ENCODE assay signal across 10 mouse cellular contexts in the genomic region with DNA sequence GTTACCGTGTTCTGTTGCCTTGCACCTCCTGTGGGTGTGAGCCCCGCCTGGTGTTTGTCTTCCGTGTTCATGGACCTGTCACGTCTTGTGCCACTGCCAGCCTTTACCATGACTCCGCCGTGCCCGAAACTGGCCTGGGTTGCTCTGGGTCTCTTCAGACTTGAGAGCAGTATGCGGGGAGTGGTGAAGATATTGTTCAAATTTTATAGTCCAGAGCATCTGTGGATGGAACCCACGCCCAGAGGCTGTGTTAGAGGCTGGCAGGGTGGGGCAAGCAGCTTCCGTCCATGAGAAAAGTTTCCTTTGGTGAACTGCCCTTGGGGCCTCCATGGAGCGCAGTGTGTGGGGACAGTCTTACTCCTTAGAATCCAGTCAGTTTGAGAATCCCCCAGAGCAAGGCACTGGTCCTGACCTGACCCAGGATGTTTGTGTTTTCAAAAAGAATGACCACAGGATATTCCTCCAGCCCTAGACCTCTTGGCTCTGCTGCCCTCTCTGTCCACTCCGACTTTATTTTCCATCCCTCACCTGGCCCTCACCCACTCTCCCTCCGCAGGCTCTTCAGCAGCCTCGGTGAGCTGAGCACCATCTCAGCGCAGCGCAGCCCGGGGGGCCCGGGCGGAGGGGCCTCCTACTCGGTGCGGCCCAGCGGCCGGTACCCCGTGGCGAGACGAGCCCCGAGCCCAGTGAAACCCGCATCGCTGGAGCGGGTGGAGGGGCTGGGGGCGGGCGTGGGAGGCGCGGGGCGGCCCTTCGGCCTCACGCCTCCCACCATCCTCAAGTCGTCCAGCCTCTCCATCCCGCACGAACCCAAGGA. TPM values are rescaled to one million over a fixed set of nuclear protein-coding genes. Genes with fewer than 3 reads are reported as not detected.
DNase-seq lines count a peak whose midpoint lies in the region; ATAC-seq and TF ChIP-seq lines count a peak whose summit lies in the region.
"Had no signal": no experiment of that assay in that cellular context is flagged by ENCODE, and none has a peak within 500 bp of the region (broad histone marks: within the 10 kb centered on the region; RNA-seq: fewer than 3 reads in every experiment).

No protein-coding gene starts in this region.

- H3K4me3 ChIP-seq in megakaryocyte, embryonic 14.5 days (replicated peaks) = peak overlapping the region; percentile 64
- peak overlapping the region; percentile 28 for H3K4me3 ChIP-seq in limb, embryonic 11.5 days (ENCODE audit: low read depth, low read length)
- peak overlapping the region; percentile 17; the same call in 1 of the 2 replicates for H3K4me3 ChIP-seq in stomach, postnatal 0 days (ENCODE audit: low read depth, low read length)

- DNase-seq in embryo, embryonic 10.5 days (ENCODE audit: low spot score) = peak; percentile 13
- DNase-seq in embryo, embryonic 9.5 days (ENCODE audit: extremely low spot score) = no peak
- DNase-seq in limb, embryonic 11.5 days (ENCODE audit: low spot score) = peak; percentile 31
- DNase-seq in stomach, postnatal 0 days (ENCODE audit: low spot score) = no peak
- no peak for DNase-seq in right cerebral cortex, adult 2 months (ENCODE audit: low spot score in 2 of 2)
- DNase-seq: adrenal gland, postnatal 25 days had no signal

- no peaks in the 10 kb centered on the region for H3K9me3 ChIP-seq in megakaryocyte, embryonic 14.5 days
- H3K9me3 ChIP-seq in limb, embryonic 11.5 days (ENCODE audit: control insufficient read depth, low read length) = no peaks in the 10 kb centered on the region
- no peaks in the 10 kb centered on the region for H3K9me3 ChIP-seq in stomach, postnatal 0 days (ENCODE audit: control insufficient read depth, low read length)

- peaks cover 83% of the 10 kb centered on the region for H3K36me3 ChIP-seq in megakaryocyte, embryonic 14.5 days (replicated peaks; ENCODE audit: low read length)
- H3K36me3 ChIP-seq in limb, embryonic 11.5 days (ENCODE audit: control insufficient read depth, insufficient read depth, low read length) = no peaks in the 10 kb centered on the region
- H3K36me3 ChIP-seq in stomach, postnatal 0 days (ENCODE audit: control insufficient read depth, insufficient read depth, low read length) = no peaks in the 10 kb centered on the region

- no peak overlapping the region for H3K27ac ChIP-seq in limb, embryonic 11.5 days (replicated peaks; ENCODE audit: low read depth, low read length)
- no peak overlapping the region for H3K27ac ChIP-seq in stomach, postnatal 0 days (replicated peaks)

- H3K27me3 ChIP-seq in megakaryocyte, embryonic 14.5 days (replicated peaks) = no peaks in the 10 kb centered on the region
- peaks cover 35% of the 10 kb centered on the region for H3K27me3 ChIP-seq in limb, embryonic 11.5 days (ENCODE audit: control insufficient read depth, insufficient read depth, low read length)
- no peaks in the 10 kb centered on the region for H3K27me3 ChIP-seq in stomach, postnatal 0 days (ENCODE audit: control insufficient read depth, insufficient read depth, low read length)

- peaks cover 46% of the 10 kb centered on the region for H3K4me1 ChIP-seq in megakaryocyte, embryonic 14.5 days
- H3K4me1 ChIP-seq in limb, embryonic 11.5 days (ENCODE audit: control insufficient read depth, insufficient read depth, low read length) = peaks cover 12% of the 10 kb centered on the region
- H3K4me1 ChIP-seq in stomach, postnatal 0 days (replicated peaks; ENCODE audit: control insufficient read depth, insufficient read depth) = no peaks in the 10 kb centered on the region; the same call in 1 of the 2 replicates

- WGBS in limb, embryonic 11.5 days = 9% methylated on average over 36 of the region's 40 CpGs
- 19% methylated on average over 37 of the region's 40 CpGs for WGBS in stomach, postnatal 0 days

- no peak overlapping the region for H3K9ac ChIP-seq in limb, embryonic 11.5 days (ENCODE audit: low read length)
- H3K9ac ChIP-seq in stomach, postnatal 0 days (ENCODE audit: low read length) = no peak overlapping the region

- peak overlapping the region; percentile 40 for H3K4me2 ChIP-seq in limb, embryonic 11.5 days (ENCODE audit: low read depth, severe bottlenecking)
- peak overlapping the region; percentile 43 for H3K4me2 ChIP-seq in stomach, postnatal 0 days (replicated peaks; ENCODE audit: low read depth)

- TF ChIP-seq EP300 in stomach, postnatal 0 days (optimal IDR thresholded peaks at IDR 0.05) = no peak

- no peak for ATAC-seq in megakaryocyte, adult 5-6 weeks (ENCODE audit: poor library complexity, severe bottlenecking)
- no peak for ATAC-seq in limb, embryonic 11.5 days (ENCODE audit: insufficient number of reproducible peaks, low FRiP score, low TSS enrichment, low read depth)
- ATAC-seq in stomach, postnatal 0 days (ENCODE audit: low FRiP score, low TSS enrichment) = peak; percentile 35; the same call in 1 of the 2 replicates
- ATAC-seq in megakaryocyte-erythroid progenitor cell, adult 5-6 weeks (replicated peaks; ENCODE audit: low FRiP score, low TSS enrichment, poor library complexity, severe bottlenecking) = no peak

- no peak; the same call in 1 of the 2 replicates for TF ChIP-seq CTCF in stomach, postnatal 0 days (IDR thresholded peaks at IDR 0.05; ENCODE audit: low read depth)

RNA-seq across cellular contexts. Expression of a gene that starts 10.7 kb away (rescaled TPM):
- polyA plus RNA-seq in megakaryocyte, embryonic 14.5 days (2012; ENCODE audit: insufficient read depth, low replicate concordance) = 0.49 and 3.0 TPM in 2 replicates
- not detected in 2 replicates for total RNA-seq in megakaryocyte, adult 5-6 weeks (2015)
- not detected in 2 replicates for total RNA-seq in megakaryocyte, adult 5-6 weeks (2017)
- polyA plus RNA-seq in limb, embryonic 11.5 days (2014; fragmentation: Nextera tagmentation; extraction: Ambion mirVana) = 0.17 TPM in 1 of 2 replicates, not detected in the other
- polyA plus RNA-seq in stomach, postnatal 0 days (2015; fragmentation: Nextera tagmentation; extraction: Ambion mirVana) = 0.08 TPM in 1 of 2 replicates, not detected in the other
- total RNA-seq in megakaryocyte-erythroid progenitor cell, adult 5-6 weeks (2014; fragmentation: Nextera tagmentation) = 1.3 and 4.0 TPM in 2 replicates
- total RNA-seq in megakaryocyte-erythroid progenitor cell, adult 5-6 weeks (2017) = not detected in 2 replicates
- polyA plus RNA-seq: C2C12 had no signal

RNA-seq across cellular contexts. Expression of a gene that starts 34.3 kb away (rescaled TPM):
- 15.1 TPM in 1 of 2 replicates, not detected in the other for polyA plus RNA-seq in megakaryocyte, embryonic 14.5 days (2012; ENCODE audit: insufficient read depth, low replicate concordance)
- total RNA-seq in megakaryocyte, adult 5-6 weeks (2015) = 2.7 and 5.0 TPM in 2 replicates
- 1.1 and 1.6 TPM in 2 replicates for total RNA-seq in megakaryocyte, adult 5-6 weeks (2017)
- 66.9 and 70.3 TPM in 2 replicates for polyA plus RNA-seq in limb, embryonic 11.5 days (2014; fragmentation: Nextera tagmentation; extraction: Ambion mirVana)
- polyA plus RNA-seq in stomach, postnatal 0 days (2015; fragmentation: Nextera tagmentation; extraction: Ambion mirVana) = 13.4 and 14.2 TPM in 2 replicates
- 11.1 and 16.6 TPM in 2 replicates for total RNA-seq in megakaryocyte-erythroid progenitor cell, adult 5-6 weeks (2014; fragmentation: Nextera tagmentation)
- total RNA-seq in megakaryocyte-erythroid progenitor cell, adult 5-6 weeks (2017) = 8.4 and 11.7 TPM in 2 replicates

RNA-seq across cellular contexts. Expression of a gene that starts 58.0 kb away (rescaled TPM):
- polyA plus RNA-seq in megakaryocyte, embryonic 14.5 days (2012; ENCODE audit: insufficient read depth, low replicate concordance) = 37.4 and 85.0 TPM in 2 replicates
- 0.09 and 0.11 TPM in 2 replicates for total RNA-seq in megakaryocyte, adult 5-6 weeks (2015)
- total RNA-seq in megakaryocyte, adult 5-6 weeks (2017) = not detected in 2 replicates
- 1.9 and 2.5 TPM in 2 replicates for polyA plus RNA-seq in limb, embryonic 11.5 days (2014; fragmentation: Nextera tagmentation; extraction: Ambion mirVana)
- polyA plus RNA-seq in stomach, postnatal 0 days (2015; fragmentation: Nextera tagmentation; extraction: Ambion mirVana) = 0.35 and 0.40 TPM in 2 replicates
- 77.1 and 87.3 TPM in 2 replicates for total RNA-seq in megakaryocyte-erythroid progenitor cell, adult 5-6 weeks (2014; fragmentation: Nextera tagmentation)
- total RNA-seq in megakaryocyte-erythroid progenitor cell, adult 5-6 weeks (2017) = 11.8 and 48.9 TPM in 2 replicates

Comparison
In these comparisons a context has a peak if more than half of its experiments do, and no peak if none do; other contexts are left out.
1. DNase-seq: peak in embryo, embryonic 10.5 days (single experiment) and limb, embryonic 11.5 days (single experiment); none in embryo, embryonic 9.5 days (single experiment), stomach, postnatal 0 days (single experiment) and right cerebral cortex, adult 2 months (0 of 2).
2. RNA of a gene that starts 58.0 kb away (polyA plus RNA-seq): 37.4 to 85.0 TPM in megakaryocyte, embryonic 14.5 days; 1.9 to 2.5 TPM in limb, embryonic 11.5 days and 0.35 to 0.40 TPM in stomach, postnatal 0 days; every median in the first group is over 10 times any median in the second.
3. Peak in every context shown above with its lines, with median percentiles within 50 percentile points of each other: H3K4me3 ChIP-seq.